Mouse (Mus musculus): Measurements from ENCODE around the gene Flrt2. TPM values are rescaled to one million over a fixed set of nuclear protein-coding genes. Genes with fewer than 3 reads are reported as not detected.

The Flrt2 gene
- polyA plus RNA-seq, 1 experiment from 2014 or later: 35.4 TPM

- peak; percentile 93 for ATAC-seq (replicated peaks; ENCODE audit: low FRiP score)
- under 1% methylated on average over 68 of the region's 68 CpGs for WGBS
- H3K27ac ChIP-seq: peak overlapping the region; percentile 96
- peaks cover 59% of the 10 kb centered on the region for H3K4me1 ChIP-seq
- peak overlapping the region; percentile 85 for H3K9ac ChIP-seq
- H3K27me3 ChIP-seq: peaks cover 15% of the 10 kb centered on the region
- no peaks in the 10 kb centered on the region for H3K36me3 ChIP-seq
- H3K4me2 ChIP-seq: peak overlapping the region; percentile 88
- H3K9me3 ChIP-seq (replicated peaks): no peaks in the 10 kb centered on the region
- H3K4me3 ChIP-seq (replicated peaks): peak overlapping the region; percentile 86
Measured at GRCm38 (mm10) chr12:95694991-95695833, 3.2 kb downstream of the Flrt2 start.

GRCm38 (mm10) chr12:95695834-95696521 lies 4.0 kb downstream of the Flrt2 start:
- peak overlapping the region; percentile 85 for H3K9ac ChIP-seq
- no peaks in the 10 kb centered on the region for H3K36me3 ChIP-seq
- 2% methylated on average over 26 of the region's 28 CpGs for WGBS
- H3K27ac ChIP-seq: peak overlapping the region; percentile 96
- peak; percentile 9; the same call in 1 of the 2 replicates for ATAC-seq (replicated peaks; ENCODE audit: low FRiP score)
- peaks cover 63% of the 10 kb centered on the region for H3K4me1 ChIP-seq
- H3K4me2 ChIP-seq: peak overlapping the region; percentile 88
- peaks cover 15% of the 10 kb centered on the region for H3K27me3 ChIP-seq
- H3K4me3 ChIP-seq (replicated peaks): peak overlapping the region; percentile 86
- H3K9me3 ChIP-seq (replicated peaks): no peaks in the 10 kb centered on the region

GRCm38 (mm10) chr12:95696522-95697025 lies 4.5 kb downstream of the Flrt2 start:
- peak overlapping the region; percentile 85 for H3K9ac ChIP-seq
- no peaks in the 10 kb centered on the region for H3K36me3 ChIP-seq
- peak overlapping the region; percentile 86 for H3K4me3 ChIP-seq (replicated peaks)
- H3K4me1 ChIP-seq: peaks cover 61% of the 10 kb centered on the region
- no peaks in the 10 kb centered on the region for H3K9me3 ChIP-seq (replicated peaks)
- peaks cover 11% of the 10 kb centered on the region for H3K27me3 ChIP-seq
- WGBS: under 1% methylated on average over 6 of the region's 6 CpGs
- H3K27ac ChIP-seq: peak overlapping the region; percentile 96
- peak overlapping the region; percentile 88 for H3K4me2 ChIP-seq
- ATAC-seq (replicated peaks; ENCODE audit: low FRiP score): no peak

- H3K27me3 ChIP-seq: no peaks in the 10 kb centered on the region
- H3K27ac ChIP-seq: peak overlapping the region; percentile 96; the same call in 1 of the 2 replicates
- H3K9ac ChIP-seq: peak overlapping the region; percentile 85; the same call in 1 of the 2 replicates
- no peaks in the 10 kb centered on the region for H3K36me3 ChIP-seq
- peak overlapping the region; percentile 86 for H3K4me3 ChIP-seq (replicated peaks)
- no peak for ATAC-seq (replicated peaks; ENCODE audit: low FRiP score)
- WGBS: 34% methylated on average over 1 of the region's 1 CpGs
- H3K9me3 ChIP-seq (replicated peaks): no peaks in the 10 kb centered on the region
- peak overlapping the region; percentile 88 for H3K4me2 ChIP-seq
- H3K4me1 ChIP-seq: peaks cover 43% of the 10 kb centered on the region
Measured at GRCm38 (mm10) chr12:95698556-95698955, 6.5 kb downstream of the Flrt2 start.

- Histone ChIP-seq H3K4me3 (replicated peaks) (no peak overlapping the region), H3K36me3 (0 out of 2 replicates have a peak, but pooled peaks cover 3% of the 10 kb centered on the region), H3K4me1 (peaks cover 32% of the 10 kb centered on the region), H3K4me2 (no peak overlapping the region), H3K9ac (no peak overlapping the region), H3K27me3 (no peaks in the 10 kb centered on the region), H3K9me3 (replicated peaks) (no peaks in the 10 kb centered on the region), H3K27ac (no peak overlapping the region)
- ATAC-seq (replicated peaks; ENCODE audit: low FRiP score): no peak
- 60% methylated on average over 2 of the region's 2 CpGs for WGBS
Measured at GRCm38 (mm10) chr12:95700746-95701145, 8.7 kb downstream of the Flrt2 start.

GRCm38 (mm10) chr12:95701580-95701979 lies 9.6 kb downstream of the Flrt2 start:
- Histone ChIP-seq H3K4me1 (peaks cover 30% of the 10 kb centered on the region), H3K9me3 (replicated peaks) (no peaks in the 10 kb centered on the region)
- ATAC-seq (replicated peaks; ENCODE audit: low FRiP score): no peak

GRCm38 (mm10) chr12:95705006-95705405 lies 13.0 kb downstream of the Flrt2 start:
- ATAC-seq (replicated peaks; ENCODE audit: low FRiP score): no peak
- Histone ChIP-seq H3K36me3 (peaks cover 9% of the 10 kb centered on the region; the same call in 1 of the 2 replicates), H3K4me1 (0 out of 2 replicates have a peak, but pooled peaks cover 10% of the 10 kb centered on the region), H3K4me2 (no peak overlapping the region), H3K9ac (no peak overlapping the region), H3K27ac (no peak overlapping the region), H3K4me3 (replicated peaks) (no peak overlapping the region), H3K9me3 (replicated peaks) (no peaks in the 10 kb centered on the region), H3K27me3 (no peaks in the 10 kb centered on the region)
- WGBS: 92% methylated on average over 3 of the region's 3 CpGs

More at GRCm38 (mm10) chr12:95701580-95701979, 9.6 kb downstream of the Flrt2 start:
- 0 out of 2 replicates have a peak, but pooled peaks cover 3% of the 10 kb centered on the region for H3K36me3 ChIP-seq
- H3K27ac ChIP-seq: no peak overlapping the region
- no peak overlapping the region for H3K9ac ChIP-seq
- H3K4me2 ChIP-seq: no peak overlapping the region
- no peaks in the 10 kb centered on the region for H3K27me3 ChIP-seq
- H3K4me3 ChIP-seq (replicated peaks): no peak overlapping the region

- Histone ChIP-seq H3K4me2 (no peak overlapping the region), H3K4me1 (peaks cover 2% of the 10 kb centered on the region; the same call in 1 of the 2 replicates), H3K27me3 (no peaks in the 10 kb centered on the region), H3K9me3 (replicated peaks) (no peaks in the 10 kb centered on the region), H3K9ac (no peak overlapping the region), H3K27ac (no peak overlapping the region), H3K4me3 (replicated peaks) (no peak overlapping the region), H3K36me3 (peaks cover 6% of the 10 kb centered on the region; the same call in 1 of the 2 replicates)
- no peak for ATAC-seq (replicated peaks; ENCODE audit: low FRiP score)
- 90% methylated on average over 2 of the region's 2 CpGs for WGBS
Measured at GRCm38 (mm10) chr12:95723265-95723664, 31.2 kb downstream of the Flrt2 start.

- 78% methylated on average over 1 of the region's 1 CpGs for WGBS
- Histone ChIP-seq H3K4me2 (no peak overlapping the region), H3K4me3 (replicated peaks) (no peak overlapping the region), H3K9me3 (replicated peaks) (no peaks in the 10 kb centered on the region), H3K36me3 (no peaks in the 10 kb centered on the region; the same call in 1 of the 2 replicates), H3K4me1 (0 out of 2 replicates have a peak, but pooled peaks cover 6% of the 10 kb centered on the region), H3K27ac (no peak overlapping the region), H3K27me3 (no peaks in the 10 kb centered on the region), H3K9ac (no peak overlapping the region)
- no peak for ATAC-seq (replicated peaks; ENCODE audit: low FRiP score)
Measured at GRCm38 (mm10) chr12:95734075-95734474, 42.0 kb downstream of the Flrt2 start.

GRCm38 (mm10) chr12:95737571-95737970 lies 45.5 kb downstream of the Flrt2 start:
- ATAC-seq (replicated peaks; ENCODE audit: low FRiP score): no peak
- H3K4me1 ChIP-seq: peaks cover 11% of the 10 kb centered on the region; the same call in 1 of the 2 replicates
- WGBS: 64% methylated on average over 8 of the region's 8 CpGs
- H3K9me3 ChIP-seq (replicated peaks): no peaks in the 10 kb centered on the region
- no peak overlapping the region for H3K9ac ChIP-seq
- H3K36me3 ChIP-seq: no peaks in the 10 kb centered on the region
- H3K27me3 ChIP-seq: no peaks in the 10 kb centered on the region
- H3K4me3 ChIP-seq (replicated peaks): no peak overlapping the region
- no peak overlapping the region for H3K4me2 ChIP-seq
- no peak overlapping the region for H3K27ac ChIP-seq

- ATAC-seq (replicated peaks; ENCODE audit: low FRiP score): no peak
- WGBS: 66% methylated on average over 5 of the region's 5 CpGs
Measured at GRCm38 (mm10) chr12:95738031-95738430, 46.0 kb downstream of the Flrt2 start.

More at GRCm38 (mm10) chr12:95738031-95738430, 46.0 kb downstream of the Flrt2 start:
- no peak overlapping the region for H3K27ac ChIP-seq
- H3K4me1 ChIP-seq: peaks cover 11% of the 10 kb centered on the region; the same call in 1 of the 2 replicates
- H3K9ac ChIP-seq: no peak overlapping the region
- no peaks in the 10 kb centered on the region for H3K9me3 ChIP-seq (replicated peaks)
- H3K4me3 ChIP-seq (replicated peaks): no peak overlapping the region
- no peaks in the 10 kb centered on the region for H3K36me3 ChIP-seq
- no peak overlapping the region for H3K4me2 ChIP-seq
- no peaks in the 10 kb centered on the region for H3K27me3 ChIP-seq
